Mouse (Mus musculus) embryo, embryonic 9.5 days (tissue): ENCODE measurements around the gene Bik.

Source experiments
- DNase-seq: peaks from one replicate; pipeline ENCODE4 v3.0.0-alpha.2; 2017; ENCODE audit errors: extremely low spot score

The Bik gene

GRCm38 (mm10) chr15:83547144-83547543 lies 20.5 kb downstream of the Bik start:
- DNase-seq: no peak

GRCm38 (mm10) chr15:83550137-83550536 lies 23.5 kb downstream of the Bik start:
- DNase-seq: no peak

GRCm38 (mm10) chr15:83553831-83554230 lies 27.2 kb downstream of the Bik start:
- no peak for DNase-seq

- peak; percentile 89 for DNase-seq
These were observed 28.7 kb downstream of the Bik start for GRCm38 (mm10) chr15:83555161-83555974.

- DNase-seq: no peak
These were observed 34.3 kb downstream of the Bik start for GRCm38 (mm10) chr15:83560941-83561477.

- peak; percentile 34 for DNase-seq
These were observed 36.1 kb downstream of the Bik start for GRCm38 (mm10) chr15:83562626-83563270.

GRCm38 (mm10) chr15:83563327-83563856 lies 36.7 kb downstream of the Bik start, which contains the start of the genes Tspo and Mcat:
Tspo (plus strand) TSS chr15:83563592.
Mcat (minus strand) TSS chr15:83563787.
- DNase-seq: peak; percentile 75

- peak; percentile 62 for DNase-seq
These were observed 37.4 kb downstream of the Bik start for GRCm38 (mm10) chr15:83563857-83564651.

- no peak for DNase-seq
These were observed 38.8 kb downstream of the Bik start for GRCm38 (mm10) chr15:83565434-83565833.

GRCm38 (mm10) chr15:83566006-83566405 lies 39.3 kb downstream of the Bik start:
- no peak for DNase-seq

- DNase-seq: no peak
These were observed 41.1 kb downstream of the Bik start for GRCm38 (mm10) chr15:83567728-83568127.

- DNase-seq: no peak
These were observed 41.9 kb downstream of the Bik start for GRCm38 (mm10) chr15:83568544-83568943.

- DNase-seq: no peak
These were observed 43.0 kb downstream of the Bik start for GRCm38 (mm10) chr15:83569682-83570081.

- no peak for DNase-seq
These were observed 44.0 kb downstream of the Bik start for GRCm38 (mm10) chr15:83570641-83571040.

GRCm38 (mm10) chr15:83571636-83572035 lies 45.0 kb downstream of the Bik start:
- no peak for DNase-seq

- DNase-seq: no peak
These were observed 45.5 kb downstream of the Bik start for GRCm38 (mm10) chr15:83572132-83572531.

- no peak for DNase-seq
These were observed 46.9 kb downstream of the Bik start for GRCm38 (mm10) chr15:83573606-83574005.

- no peak for DNase-seq
These were observed 48.2 kb downstream of the Bik start for GRCm38 (mm10) chr15:83574731-83575351.

GRCm38 (mm10) chr15:83575543-83575942 lies 48.9 kb downstream of the Bik start:
- no peak for DNase-seq

GRCm38 (mm10) chr15:83576651-83577050 lies 50.0 kb downstream of the Bik start:
- no peak for DNase-seq

- no peak for DNase-seq
These were observed 56.3 kb downstream of the Bik start for GRCm38 (mm10) chr15:83582931-83583330.
